Mouse (Mus musculus) erythroid progenitor cell, adult 5-6 weeks (primary cell): ENCODE measurements around the gene Uqcc3. TPM values are rescaled to one million over a fixed set of nuclear protein-coding genes. Genes with fewer than 3 reads are reported as not detected.

ENCODE experiments used
- total RNA-seq, 2 experiments: library from RNA; stranded (forward) in 1 of 2; stranded (reverse) in 1 of 2; fragments of 150-400 nt in 1 of 2; fragments of 186-747, 209-891 nt in 1 of 2; gene quantifications; 2 replicates each; pipeline versions ENCODE4 v1.2.3 to v1.2.4; 2015 to 2017; ENCODE audit warnings: low replicate concordance in 2 of 2

The Uqcc3 gene
- total RNA-seq, 2 experiments from 2014 or later = 8.8 TPM; not detected in 1

Other genes starting within 250 kb of the Uqcc3 start
Only the 30 nearest of the 32 such genes appear.
- gene Slc3a2, start 157.6 kb downstream of the Uqcc3 start, total RNA-seq (2015; ENCODE audit: low replicate concordance) = 198 and 206 TPM in 2 replicates
- 242 and 266 TPM in 2 replicates for gene Slc3a2, start 157.6 kb downstream of the Uqcc3 start, total RNA-seq (2017; ENCODE audit: low replicate concordance)
- 22.0 and 28.9 TPM in 2 replicates for gene Wdr74, start 145.1 kb downstream of the Uqcc3 start, total RNA-seq (2015; ENCODE audit: low replicate concordance)
- 10.7 and 15.0 TPM in 2 replicates for gene Wdr74, start 145.1 kb downstream of the Uqcc3 start, total RNA-seq (2017; ENCODE audit: low replicate concordance)
- gene 1700092M07Rik, start 140.2 kb downstream of the Uqcc3 start, total RNA-seq (2015; ENCODE audit: low replicate concordance) = not detected in 2 replicates
- gene 1700092M07Rik, start 140.2 kb downstream of the Uqcc3 start, total RNA-seq (2017; ENCODE audit: low replicate concordance) = not detected in 2 replicates
- gene Stx5a, start 139.5 kb downstream of the Uqcc3 start, total RNA-seq (2015; ENCODE audit: low replicate concordance) = 67.0 and 97.7 TPM in 2 replicates
- 119 and 128 TPM in 2 replicates for gene Stx5a, start 139.5 kb downstream of the Uqcc3 start, total RNA-seq (2017; ENCODE audit: low replicate concordance)
- 462 and 487 TPM in 2 replicates for gene Nxf1, start 123.8 kb downstream of the Uqcc3 start, total RNA-seq (2015; ENCODE audit: low replicate concordance)
- 79.9 and 80.3 TPM in 2 replicates for gene Nxf1, start 123.8 kb downstream of the Uqcc3 start, total RNA-seq (2017; ENCODE audit: low replicate concordance)
- gene Tmem223, start 109.9 kb downstream of the Uqcc3 start, total RNA-seq (2015; ENCODE audit: low replicate concordance) = 25.9 and 40.7 TPM in 2 replicates
- gene Tmem223, start 109.9 kb downstream of the Uqcc3 start, total RNA-seq (2017; ENCODE audit: low replicate concordance) = 11.0 and 21.9 TPM in 2 replicates
- gene Tmem179b, start 106.5 kb downstream of the Uqcc3 start, total RNA-seq (2015; ENCODE audit: low replicate concordance) = 80.7 and 134 TPM in 2 replicates
- 66.6 and 95.1 TPM in 2 replicates for gene Tmem179b, start 106.5 kb downstream of the Uqcc3 start, total RNA-seq (2017; ENCODE audit: low replicate concordance)
- gene Taf6l, start 94.5 kb downstream of the Uqcc3 start, total RNA-seq (2015; ENCODE audit: low replicate concordance) = 6.7 and 24.1 TPM in 2 replicates
- gene Taf6l, start 94.5 kb downstream of the Uqcc3 start, total RNA-seq (2017; ENCODE audit: low replicate concordance) = 10.5 and 10.9 TPM in 2 replicates
- gene Polr2g, start 82.3 kb downstream of the Uqcc3 start, total RNA-seq (2015; ENCODE audit: low replicate concordance) = 49.0 and 51.2 TPM in 2 replicates
- gene Polr2g, start 82.3 kb downstream of the Uqcc3 start, total RNA-seq (2017; ENCODE audit: low replicate concordance) = 16.5 and 25.8 TPM in 2 replicates
- not detected in 2 replicates for gene Zbtb3, start 78.4 kb downstream of the Uqcc3 start, total RNA-seq (2015; ENCODE audit: low replicate concordance)
- 1.3 TPM in 1 of 2 replicates, not detected in the other for gene Zbtb3, start 78.4 kb downstream of the Uqcc3 start, total RNA-seq (2017; ENCODE audit: low replicate concordance)
- gene Ttc9c, start 61.6 kb downstream of the Uqcc3 start, total RNA-seq (2015; ENCODE audit: low replicate concordance) = 55.8 and 56.6 TPM in 2 replicates
- 59.4 and 73.3 TPM in 2 replicates for gene Ttc9c, start 61.6 kb downstream of the Uqcc3 start, total RNA-seq (2017; ENCODE audit: low replicate concordance)
- gene Hnrnpul2, start 60.9 kb downstream of the Uqcc3 start, total RNA-seq (2015; ENCODE audit: low replicate concordance) = 54.9 and 64.2 TPM in 2 replicates
- gene Hnrnpul2, start 60.9 kb downstream of the Uqcc3 start, total RNA-seq (2017; ENCODE audit: low replicate concordance) = 154 and 160 TPM in 2 replicates
- not detected in 2 replicates for gene AC129217.1, start 51.1 kb downstream of the Uqcc3 start, total RNA-seq (2015; ENCODE audit: low replicate concordance)
- gene AC129217.1, start 51.1 kb downstream of the Uqcc3 start, total RNA-seq (2017; ENCODE audit: low replicate concordance) = 9.5 and 15.5 TPM in 2 replicates
- 33.9 and 36.0 TPM in 2 replicates for gene Bscl2, start 43.5 kb downstream of the Uqcc3 start, total RNA-seq (2015; ENCODE audit: low replicate concordance)
- gene Bscl2, start 43.5 kb downstream of the Uqcc3 start, total RNA-seq (2017; ENCODE audit: low replicate concordance) = 20.2 and 27.1 TPM in 2 replicates
- not detected in 2 replicates for gene Gng3, start 41.7 kb downstream of the Uqcc3 start, total RNA-seq (2015; ENCODE audit: low replicate concordance)
- gene Gng3, start 41.7 kb downstream of the Uqcc3 start, total RNA-seq (2017; ENCODE audit: low replicate concordance) = not detected in 2 replicates
- gene Lrrn4cl, start 30.2 kb downstream of the Uqcc3 start, total RNA-seq (2015; ENCODE audit: low replicate concordance) = 1.7 TPM in 1 of 2 replicates, not detected in the other
- 0.39 TPM in 1 of 2 replicates, not detected in the other for gene Lrrn4cl, start 30.2 kb downstream of the Uqcc3 start, total RNA-seq (2017; ENCODE audit: low replicate concordance)
- gene Ubxn1, start 9.4 kb downstream of the Uqcc3 start, total RNA-seq (2015; ENCODE audit: low replicate concordance) = 46.1 and 49.9 TPM in 2 replicates
- 73.1 and 101 TPM in 2 replicates for gene Ubxn1, start 9.4 kb downstream of the Uqcc3 start, total RNA-seq (2017; ENCODE audit: low replicate concordance)
- gene Lbhd1, start 2.8 kb upstream of the Uqcc3 start, total RNA-seq (2015; ENCODE audit: low replicate concordance) = 36.4 and 44.9 TPM in 2 replicates
- 6.4 and 9.9 TPM in 2 replicates for gene Lbhd1, start 2.8 kb upstream of the Uqcc3 start, total RNA-seq (2017; ENCODE audit: low replicate concordance)
- not detected in 2 replicates for gene Gm49403, start 3.0 kb upstream of the Uqcc3 start, total RNA-seq (2015; ENCODE audit: low replicate concordance)
- gene Gm49403, start 3.0 kb upstream of the Uqcc3 start, total RNA-seq (2017; ENCODE audit: low replicate concordance) = not detected in 2 replicates
- 11.5 and 13.4 TPM in 2 replicates for gene 1810009A15Rik, start 7.9 kb upstream of the Uqcc3 start, total RNA-seq (2015; ENCODE audit: low replicate concordance)
- gene 1810009A15Rik, start 7.9 kb upstream of the Uqcc3 start, total RNA-seq (2017; ENCODE audit: low replicate concordance) = 7.0 and 32.0 TPM in 2 replicates
- not detected in 2 replicates for gene Gm49416, start 8.0 kb upstream of the Uqcc3 start, total RNA-seq (2015; ENCODE audit: low replicate concordance)
- not detected in 2 replicates for gene Gm49416, start 8.0 kb upstream of the Uqcc3 start, total RNA-seq (2017; ENCODE audit: low replicate concordance)
- 10.1 and 14.3 TPM in 2 replicates for gene Ints5, start 12.1 kb upstream of the Uqcc3 start, total RNA-seq (2015; ENCODE audit: low replicate concordance)
- gene Ints5, start 12.1 kb upstream of the Uqcc3 start, total RNA-seq (2017; ENCODE audit: low replicate concordance) = 7.1 and 7.6 TPM in 2 replicates
- gene Ganab, start 17.1 kb upstream of the Uqcc3 start, total RNA-seq (2015; ENCODE audit: low replicate concordance) = 71.0 and 83.0 TPM in 2 replicates
- gene Ganab, start 17.1 kb upstream of the Uqcc3 start, total RNA-seq (2017; ENCODE audit: low replicate concordance) = 31.9 and 43.0 TPM in 2 replicates
- gene B3gat3, start 39.5 kb upstream of the Uqcc3 start, total RNA-seq (2015; ENCODE audit: low replicate concordance) = 16.2 and 28.1 TPM in 2 replicates
- gene B3gat3, start 39.5 kb upstream of the Uqcc3 start, total RNA-seq (2017; ENCODE audit: low replicate concordance) = 13.8 and 21.3 TPM in 2 replicates
- not detected in 2 replicates for gene Rom1, start 48.4 kb upstream of the Uqcc3 start, total RNA-seq (2015; ENCODE audit: low replicate concordance)
- gene Rom1, start 48.4 kb upstream of the Uqcc3 start, total RNA-seq (2017; ENCODE audit: low replicate concordance) = not detected in 2 replicates
- 6.5 and 9.6 TPM in 2 replicates for gene Eml3, start 48.6 kb upstream of the Uqcc3 start, total RNA-seq (2015; ENCODE audit: low replicate concordance)
- gene Eml3, start 48.6 kb upstream of the Uqcc3 start, total RNA-seq (2017; ENCODE audit: low replicate concordance) = 7.1 and 14.0 TPM in 2 replicates
- 59.9 and 70.3 TPM in 2 replicates for gene Mta2, start 61.0 kb upstream of the Uqcc3 start, total RNA-seq (2015; ENCODE audit: low replicate concordance)
- 84.2 and 125 TPM in 2 replicates for gene Mta2, start 61.0 kb upstream of the Uqcc3 start, total RNA-seq (2017; ENCODE audit: low replicate concordance)
- gene Tut1, start 72.9 kb upstream of the Uqcc3 start, total RNA-seq (2015; ENCODE audit: low replicate concordance) = 0.84 and 3.2 TPM in 2 replicates
- gene Tut1, start 72.9 kb upstream of the Uqcc3 start, total RNA-seq (2017; ENCODE audit: low replicate concordance) = 3.7 and 4.4 TPM in 2 replicates
- 198 and 228 TPM in 2 replicates for gene Eef1g, start 86.1 kb upstream of the Uqcc3 start, total RNA-seq (2015; ENCODE audit: low replicate concordance)
- gene Eef1g, start 86.1 kb upstream of the Uqcc3 start, total RNA-seq (2017; ENCODE audit: low replicate concordance) = 92.0 and 153 TPM in 2 replicates
- 13.0 and 13.8 TPM in 2 replicates for gene Ahnak, start 108.4 kb upstream of the Uqcc3 start, total RNA-seq (2015; ENCODE audit: low replicate concordance)
- gene Ahnak, start 108.4 kb upstream of the Uqcc3 start, total RNA-seq (2017; ENCODE audit: low replicate concordance) = 13.3 and 15.7 TPM in 2 replicates